Mouse (Mus musculus): ENCODE results near the gene Dnah2.

The Dnah2 gene

GRCm38 (mm10) chr11:69549060-69549656 lies at the start of gene Dnah2:
Gene Dnah2, minus strand, starts transcription at chr11:69549110.
- DNase-seq (ENCODE audit: low spot score), result no peak

- DNase-seq (ENCODE audit: low spot score), result no peak
Measured at GRCm38 (mm10) chr11:69594853-69595252, 45.9 kb upstream of the Dnah2 start.

- no peak for DNase-seq (ENCODE audit: low spot score)
Measured at GRCm38 (mm10) chr11:69592799-69593198, 43.9 kb upstream of the Dnah2 start.

- no peak for DNase-seq (ENCODE audit: low spot score)
Measured at GRCm38 (mm10) chr11:69591899-69592637, 43.2 kb upstream of the Dnah2 start.

GRCm38 (mm10) chr11:69591424-69591823 lies 42.5 kb upstream of the Dnah2 start:
- no peak for DNase-seq (ENCODE audit: low spot score)

GRCm38 (mm10) chr11:69590622-69591021 lies 41.7 kb upstream of the Dnah2 start:
- no peak for DNase-seq (ENCODE audit: low spot score)

GRCm38 (mm10) chr11:69589207-69589834 lies 40.4 kb upstream of the Dnah2 start:
- no peak for DNase-seq (ENCODE audit: low spot score)

GRCm38 (mm10) chr11:69585718-69586325 lies 36.9 kb upstream of the Dnah2 start:
- DNase-seq (ENCODE audit: low spot score), result no peak

GRCm38 (mm10) chr11:69584937-69585336 lies 36.0 kb upstream of the Dnah2 start:
- no peak for DNase-seq (ENCODE audit: low spot score)

- no peak for DNase-seq (ENCODE audit: low spot score)
Measured at GRCm38 (mm10) chr11:69584008-69584407, 35.1 kb upstream of the Dnah2 start.

- DNase-seq (ENCODE audit: low spot score), result no peak
Measured at GRCm38 (mm10) chr11:69582230-69582805, 33.4 kb upstream of the Dnah2 start.

- DNase-seq (ENCODE audit: low spot score), result no peak
Measured at GRCm38 (mm10) chr11:69581814-69582213, 32.9 kb upstream of the Dnah2 start.

- DNase-seq (ENCODE audit: low spot score), result peak; percentile 62
Measured at GRCm38 (mm10) chr11:69581147-69581688, 32.3 kb upstream of the Dnah2 start.

GRCm38 (mm10) chr11:69580572-69581146 lies 31.7 kb upstream of the Dnah2 start:
- no peak for DNase-seq (ENCODE audit: low spot score)

GRCm38 (mm10) chr11:69580091-69580514 lies 31.2 kb upstream of the Dnah2 start, which contains the start of the genes Wrap53 and Trp53:
Gene Wrap53, minus strand, starts transcription at chr11:69580255.
Gene Trp53, plus strand, starts transcription at chr11:69580359.
- peak; percentile 56 for DNase-seq (ENCODE audit: low spot score)

GRCm38 (mm10) chr11:69579128-69580017 lies 30.5 kb upstream of the Dnah2 start:
- DNase-seq (ENCODE audit: low spot score), result peak; percentile 91

GRCm38 (mm10) chr11:69578301-69578700 lies 29.4 kb upstream of the Dnah2 start:
- no peak for DNase-seq (ENCODE audit: low spot score)

GRCm38 (mm10) chr11:69576307-69576706 lies 27.4 kb upstream of the Dnah2 start:
- no peak for DNase-seq (ENCODE audit: low spot score)

- no peak for DNase-seq (ENCODE audit: low spot score)
Measured at GRCm38 (mm10) chr11:69575220-69575619, 26.3 kb upstream of the Dnah2 start.

GRCm38 (mm10) chr11:69565131-69565530 lies 16.2 kb upstream of the Dnah2 start:
- no peak for DNase-seq (ENCODE audit: low spot score)

GRCm38 (mm10) chr11:69564391-69564790 lies 15.5 kb upstream of the Dnah2 start:
- no peak for DNase-seq (ENCODE audit: low spot score)
